11 mouse cellular contexts compared by ENCODE assay signal in genomic region chr9:56453038-56453815, GRCm38 (mm10).
"Had no signal": no experiment of that assay in that cellular context is flagged by ENCODE, and none has a peak within 500 bp of the region (broad histone marks: within the 10 kb centered on the region; RNA-seq: fewer than 3 reads in every experiment).

No protein-coding gene starts in this region.

- DNase-seq: kidney, adult 8-10 months; kidney, postnatal 36 days; left cerebral cortex, postnatal 4 days; lung, adult 18-20 months; lung, postnatal 36 days; right cerebral cortex, postnatal 4 days; spleen, adult 18-20 months; thymus, adult 18-20 months; thymus, postnatal 14 days had no signal

- H3K27me3 ChIP-seq: limb, embryonic 13.5 days; midbrain, embryonic 13.5 days had no signal

- H3K9ac ChIP-seq: limb, embryonic 13.5 days; midbrain, embryonic 13.5 days had no signal

- ATAC-seq: midbrain, embryonic 13.5 days had no signal

- H3K9me3 ChIP-seq: limb, embryonic 13.5 days; midbrain, embryonic 13.5 days had no signal

- H3K27ac ChIP-seq: limb, embryonic 13.5 days; midbrain, embryonic 13.5 days had no signal

- H3K4me3 ChIP-seq: limb, embryonic 13.5 days; midbrain, embryonic 13.5 days had no signal

- H3K4me2 ChIP-seq: limb, embryonic 13.5 days; midbrain, embryonic 13.5 days had no signal

- H3K4me1 ChIP-seq: limb, embryonic 13.5 days; midbrain, embryonic 13.5 days had no signal
